Mouse (Mus musculus) myocyte (in vitro differentiated cells): ENCODE data around the gene Myo6.

Experiments used
- CEBPB ChIP-seq: IDR thresholded peaks from 2 replicates; pipeline ENCODE4 v1.6.1; 2011; ENCODE audit warnings: mild to moderate bottlenecking, moderate library complexity; ENCODE audit not compliant: poor library complexity, insufficient read depth, severe bottlenecking
- E2F4 ChIP-seq: IDR thresholded peaks from one replicate; pipeline ENCODE4 v1.6.1; 2011; ENCODE audit warnings: mild to moderate bottlenecking, control low read depth, moderate library complexity; ENCODE audit not compliant: insufficient read depth
- MAX ChIP-seq: IDR thresholded peaks from one replicate; pipeline ENCODE4 v1.6.1; 2011; ENCODE audit warnings: low read depth, mild to moderate bottlenecking, control low read depth
- MYOD1 ChIP-seq, 3 experiments: IDR thresholded peaks; one replicate each; pipeline ENCODE4 v1.6.1; 2011; ENCODE audit warnings: control low read depth in 2 of 3, low read depth in 2 of 3, mild to moderate bottlenecking in 2 of 3, moderate library complexity in 1 of 3; ENCODE audit not compliant: insufficient read length in 2 of 3, control insufficient read depth in 1 of 3
- MYOG ChIP-seq, 3 experiments: IDR thresholded peaks; one replicate each; pipeline ENCODE4 v1.6.1; 2011; ENCODE audit warnings: control low read depth in 2 of 3, low read depth in 2 of 3, mild to moderate bottlenecking in 2 of 3; ENCODE audit not compliant: insufficient read length in 2 of 3, control insufficient read depth in 1 of 3, insufficient read depth in 1 of 3
- POLR2A ChIP-seq: IDR thresholded peaks from one replicate; pipeline ENCODE4 v1.6.1; 2011; ENCODE audit warnings: low read depth, mild to moderate bottlenecking, control low read depth, moderate library complexity; ENCODE audit not compliant: insufficient read length
- POLR2AphosphoS2 ChIP-seq: IDR thresholded peaks from one replicate; pipeline ENCODE4 v1.6.1; 2011; ENCODE audit warnings: low read depth, control low read depth; ENCODE audit not compliant: insufficient read length
- TCF12 ChIP-seq: IDR thresholded peaks from one replicate; pipeline ENCODE4 v1.6.1; 2011; ENCODE audit warnings: mild to moderate bottlenecking, control low read depth; ENCODE audit not compliant: poor library complexity, insufficient read depth, severe bottlenecking
- USF1 ChIP-seq: IDR thresholded peaks from one replicate; pipeline ENCODE4 v1.6.1; 2011; ENCODE audit warnings: low read depth, mild to moderate bottlenecking, control low read depth, moderate library complexity

DNA sequence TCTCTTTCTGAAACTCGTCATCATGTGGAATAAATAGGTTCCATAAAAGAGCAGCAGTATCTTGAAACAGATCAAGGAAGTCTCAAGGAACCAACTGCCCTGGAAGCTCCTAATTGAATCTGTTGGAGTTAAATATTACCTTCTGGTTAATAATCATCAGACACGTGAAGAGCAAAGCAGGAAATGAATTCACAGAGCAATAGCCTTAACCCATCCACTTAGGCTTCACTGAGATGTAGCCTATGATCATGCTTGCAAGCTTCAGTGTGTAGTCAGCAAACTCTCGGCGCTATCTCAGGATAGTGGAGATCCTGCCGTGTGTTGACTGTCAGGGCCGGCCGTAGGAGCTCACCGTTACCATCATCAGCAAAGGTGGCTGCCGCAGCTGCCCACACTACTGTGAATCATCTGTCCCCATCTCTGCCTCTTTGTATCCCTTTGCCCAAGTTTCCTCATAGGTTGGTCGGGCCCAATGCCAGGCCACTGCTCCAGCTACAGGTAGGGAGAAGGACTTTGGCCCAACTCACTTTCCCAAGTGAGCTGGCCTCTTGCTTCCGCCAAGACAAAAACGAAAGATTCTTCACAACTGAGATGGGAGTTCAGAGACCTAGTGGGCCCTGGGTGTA, 6.9 kb upstream of the Myo6 start:
- TF ChIP-seq MAX (no peak), POLR2A (no peak), CEBPB (no peak), POLR2AphosphoS2 (no peak), TCF12 (no peak), USF1 (no peak), MYOD1 (IDR thresholded peaks at IDR 0.05; ENCODE audit: control insufficient read depth in 1 of 3, insufficient read length in 2 of 3, low read depth in 2 of 3) (no peak), E2F4 (no peak), MYOG (IDR thresholded peaks at IDR 0.05; ENCODE audit: control insufficient read depth in 1 of 3, insufficient read depth in 1 of 3, insufficient read length in 2 of 3, low read depth in 2 of 3) (no peak)
